Mouse (Mus musculus): Measurements from ENCODE around the gene Dgkq. TPM values are rescaled to one million over a fixed set of nuclear protein-coding genes. Genes with fewer than 3 reads are reported as not detected.

Dgkq gene
- polyA plus RNA-seq, 1 experiment from 2014 or later = 12.5 TPM

DNA sequence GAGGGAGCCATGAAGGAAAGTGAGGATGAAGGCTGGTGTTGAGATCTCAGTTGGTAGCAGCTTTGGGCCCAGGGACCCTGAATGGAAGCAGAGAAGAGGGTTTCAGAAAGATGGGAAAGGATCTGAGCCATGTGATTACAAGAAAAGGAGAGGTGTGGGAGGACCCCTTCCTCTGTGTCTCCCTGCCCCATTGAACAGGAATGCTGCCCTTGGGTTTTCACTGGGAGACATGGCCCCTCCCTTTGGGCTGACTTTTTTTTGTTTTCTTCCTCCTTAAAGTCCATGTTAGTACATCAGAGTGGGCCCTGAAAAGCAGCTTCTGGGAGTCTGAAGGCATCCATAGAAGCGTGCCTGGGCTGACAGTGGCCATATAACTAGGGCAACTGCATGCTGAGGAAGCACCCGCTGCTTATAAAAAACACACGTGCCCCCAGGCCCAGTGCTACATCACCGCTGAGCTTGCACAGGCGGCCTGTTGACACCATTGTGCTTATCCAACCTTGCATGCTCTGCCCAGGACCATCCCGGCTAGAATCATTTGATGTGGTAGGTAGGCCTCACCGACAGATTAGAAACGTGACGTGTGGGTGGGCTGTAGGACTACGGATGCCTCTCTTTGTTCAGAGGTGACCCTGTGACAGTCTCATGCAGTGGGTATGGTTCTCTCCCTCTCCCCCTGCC lies 32.0 kb upstream of the Dgkq start:
- Histone ChIP-seq H3K27ac (replicated peaks) (no peak overlapping the region), H3K4me3 (no peak overlapping the region), H3K4me1 (peaks cover 70% of the 10 kb centered on the region), H3K36me3 (replicated peaks) (peaks cover 68% of the 10 kb centered on the region), H3K9me3 (no peaks in the 10 kb centered on the region), H3K27me3 (replicated peaks; ENCODE audit: low read depth, poor library complexity, severe bottlenecking) (no peaks in the 10 kb centered on the region)
- DNase-seq (ENCODE audit: low spot score) = no peak
- 73% methylated on average over 10 of the region's 10 CpGs for WGBS

DNA sequence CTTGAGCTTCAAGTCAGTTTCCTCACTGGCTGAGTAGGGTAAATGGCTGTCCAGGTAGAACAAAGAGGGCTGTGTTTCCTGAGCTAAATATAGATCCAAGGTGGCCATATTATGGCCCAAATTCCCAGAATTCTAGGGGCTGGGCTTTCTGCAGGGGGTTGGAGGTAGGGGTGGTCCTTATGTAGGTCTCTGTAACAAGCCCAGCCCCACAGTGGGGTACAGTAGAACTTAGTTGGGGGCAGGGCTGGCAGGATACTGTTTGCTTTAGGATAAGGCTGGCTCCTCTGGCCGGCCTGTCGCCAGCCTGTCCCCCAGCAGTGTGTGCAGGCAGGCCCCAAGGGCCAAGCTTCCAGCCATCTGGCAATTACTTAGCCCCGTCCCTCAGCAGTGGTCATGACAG lies 30.9 kb upstream of the Dgkq start:
- Histone ChIP-seq H3K36me3 (replicated peaks) (peaks cover 66% of the 10 kb centered on the region), H3K27ac (replicated peaks) (peak overlapping the region; percentile 52), H3K4me1 (peaks cover 82% of the 10 kb centered on the region), H3K4me3 (no peak overlapping the region), H3K27me3 (replicated peaks; ENCODE audit: low read depth, poor library complexity, severe bottlenecking) (peaks cover 10% of the 10 kb centered on the region; the same call in 1 of the 2 replicates), H3K9me3 (no peaks in the 10 kb centered on the region)
- DNase-seq (ENCODE audit: low spot score) = no peak
- WGBS = 31% methylated on average over 3 of the region's 3 CpGs

DNA sequence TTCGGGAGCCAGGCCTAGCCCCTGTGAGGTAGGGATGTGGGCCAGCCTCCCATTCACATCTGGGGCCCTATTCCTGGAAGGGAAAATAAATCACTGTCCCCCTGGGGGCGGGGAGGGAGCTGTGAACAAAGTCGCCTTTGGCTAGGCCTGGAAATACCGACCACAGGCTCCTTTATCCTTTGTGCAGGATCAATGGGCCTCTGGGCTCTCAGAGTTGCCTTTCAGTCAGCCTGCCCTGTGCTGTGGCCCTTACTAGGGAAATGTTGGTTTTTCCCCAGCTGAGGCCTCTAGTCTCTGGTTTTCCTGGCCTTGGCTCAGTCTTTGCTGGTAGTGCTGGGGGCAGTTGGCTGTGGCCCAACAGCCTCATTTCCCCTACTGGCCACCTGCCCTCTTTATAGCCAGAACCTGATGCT lies 27.9 kb upstream of the Dgkq start:
- 18% methylated on average over 4 of the region's 4 CpGs for WGBS
- H3K4me3 ChIP-seq = peak overlapping the region; percentile 18; the same call in 1 of the 2 replicates
- peaks cover 36% of the 10 kb centered on the region for H3K36me3 ChIP-seq (replicated peaks)
- no peaks in the 10 kb centered on the region for H3K9me3 ChIP-seq
- peaks cover 24% of the 10 kb centered on the region for H3K27me3 ChIP-seq (replicated peaks; ENCODE audit: low read depth, poor library complexity, severe bottlenecking)
- DNase-seq (ENCODE audit: low spot score) = peak; percentile 24
- peaks cover 85% of the 10 kb centered on the region for H3K4me1 ChIP-seq
- H3K27ac ChIP-seq (replicated peaks) = peak overlapping the region; percentile 62

DNA sequence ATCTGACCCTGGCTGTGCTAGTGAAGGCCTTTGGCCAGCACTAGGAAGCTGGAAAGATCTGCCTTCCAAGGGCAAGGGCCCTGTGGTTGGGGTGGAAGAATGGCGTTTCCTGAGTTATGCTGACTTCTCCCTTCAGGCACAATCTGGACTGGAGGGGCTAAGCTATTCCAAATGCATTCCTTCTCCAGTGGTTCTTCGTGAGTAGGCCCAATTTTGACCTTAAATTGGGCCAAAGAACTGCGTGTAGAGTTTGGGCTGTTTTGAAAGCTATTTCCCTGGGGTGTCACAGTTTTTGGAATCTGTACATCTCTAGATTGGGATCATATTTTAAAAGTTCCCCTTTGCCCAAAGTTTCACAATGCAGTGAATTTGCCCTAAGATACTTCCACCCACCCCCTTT lies 27.1 kb upstream of the Dgkq start:
- no peak for DNase-seq (ENCODE audit: low spot score)
- 74% methylated on average over 3 of the region's 3 CpGs for WGBS
- H3K9me3 ChIP-seq = no peaks in the 10 kb centered on the region
- H3K4me3 ChIP-seq = no peak overlapping the region
- H3K36me3 ChIP-seq (replicated peaks) = peaks cover 28% of the 10 kb centered on the region
- H3K4me1 ChIP-seq = peaks cover 88% of the 10 kb centered on the region
- H3K27ac ChIP-seq (replicated peaks) = no peak overlapping the region
- H3K27me3 ChIP-seq (replicated peaks; ENCODE audit: low read depth, poor library complexity, severe bottlenecking) = peaks cover 32% of the 10 kb centered on the region

DNA sequence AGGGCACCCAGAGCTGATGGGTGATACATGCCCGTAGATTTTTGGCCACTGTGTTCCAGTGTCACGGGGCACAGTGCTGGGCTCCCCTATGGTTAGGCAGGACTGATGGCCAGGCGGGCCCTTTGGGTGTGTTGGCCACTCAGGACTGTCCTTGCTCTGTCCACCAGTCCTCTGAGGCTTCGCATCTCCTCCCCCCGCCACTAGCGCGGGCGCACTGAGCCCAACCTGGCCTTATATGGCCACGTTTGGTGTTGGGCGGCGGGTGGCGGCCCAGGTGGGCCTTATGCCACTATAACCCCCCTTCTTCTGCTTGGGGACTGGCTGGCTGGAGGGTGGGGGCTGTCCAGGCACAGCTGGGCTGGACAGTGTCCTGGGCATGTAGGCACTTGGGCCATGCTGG lies 26.4 kb upstream of the Dgkq start:
- DNase-seq (ENCODE audit: low spot score) = no peak
- peak overlapping the region; percentile 88 for H3K4me3 ChIP-seq
- WGBS = 94% methylated on average over 12 of the region's 12 CpGs
- H3K27ac ChIP-seq (replicated peaks) = 0 out of 2 replicates have a peak overlapping the region, but pooled peaks have one; percentile 14
- no peaks in the 10 kb centered on the region for H3K9me3 ChIP-seq
- peaks cover 81% of the 10 kb centered on the region for H3K4me1 ChIP-seq
- H3K36me3 ChIP-seq (replicated peaks) = peaks cover 27% of the 10 kb centered on the region
- H3K27me3 ChIP-seq (replicated peaks; ENCODE audit: low read depth, poor library complexity, severe bottlenecking) = peaks cover 36% of the 10 kb centered on the region

DNA sequence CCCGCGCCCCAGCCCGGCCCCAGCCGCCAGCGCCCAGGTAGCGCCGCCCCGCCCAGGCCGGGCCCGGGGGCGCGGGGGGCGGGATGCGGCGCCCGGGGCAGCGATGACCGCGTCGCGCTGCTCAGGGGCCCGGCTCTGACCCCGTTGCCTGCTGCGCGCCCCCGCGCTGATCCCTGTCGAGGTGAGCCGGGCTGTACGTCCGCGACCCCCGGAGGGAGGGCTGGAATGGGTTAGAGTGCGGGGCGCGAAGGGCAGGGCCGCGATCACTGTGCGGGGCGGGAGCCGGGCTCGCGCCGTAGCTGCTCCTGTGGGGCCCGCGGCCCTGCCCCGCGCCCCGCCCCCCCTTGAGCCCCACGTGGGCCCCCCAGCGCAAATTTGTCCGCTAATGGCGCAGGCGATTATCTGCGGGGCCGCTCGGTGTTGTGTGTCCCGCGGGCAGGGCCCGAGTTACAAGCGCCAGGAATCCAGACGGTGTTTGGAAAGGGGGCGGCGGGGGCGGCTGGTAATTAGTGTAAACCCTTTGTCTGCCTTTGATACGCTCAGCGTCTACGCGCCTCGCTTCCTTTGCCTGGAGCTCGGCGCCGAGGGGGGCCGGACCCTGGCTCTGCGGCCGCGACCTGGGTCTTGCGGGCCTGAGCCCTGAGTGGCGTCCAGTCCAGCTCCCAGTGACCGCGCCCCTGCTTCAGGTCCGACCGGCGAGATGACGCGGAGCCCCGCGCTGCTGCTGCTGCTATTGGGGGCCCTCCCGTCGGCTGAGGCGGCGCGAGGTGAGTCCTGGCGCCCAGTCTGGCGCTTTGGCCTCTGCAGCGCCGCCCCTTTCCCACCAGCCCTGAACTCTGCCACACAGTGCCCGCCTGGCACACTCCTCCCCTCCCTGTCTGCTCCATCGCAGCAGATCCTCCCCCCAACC lies 25.1 kb upstream of the Dgkq start:
- WGBS = under 1% methylated on average over 99 of the region's 99 CpGs
- DNase-seq (ENCODE audit: low spot score) = peak; percentile 68

DNA sequence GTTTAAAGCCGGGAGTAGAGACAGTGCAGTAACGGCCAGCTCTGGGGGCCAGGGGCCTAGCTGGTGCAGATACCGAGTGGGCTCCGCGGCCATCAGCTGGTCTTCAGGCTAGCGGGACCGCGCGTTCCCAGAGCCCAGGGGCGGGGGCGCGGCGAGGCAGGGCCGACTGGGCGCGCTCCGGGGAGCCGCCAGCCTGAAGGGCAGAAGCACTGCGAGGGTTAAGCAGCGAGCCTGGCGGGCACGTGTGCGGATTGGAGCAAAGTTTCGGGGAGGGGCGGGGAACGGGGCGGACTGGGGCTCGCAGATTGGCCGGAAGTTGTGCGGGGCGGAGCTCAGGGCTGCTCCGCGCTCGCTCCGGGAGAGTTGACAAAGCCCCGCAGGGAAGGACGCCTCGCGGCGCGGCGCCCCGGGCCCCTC lies 24.4 kb upstream of the Dgkq start:
- H3K4me1 ChIP-seq = peaks cover 61% of the 10 kb centered on the region
- no peaks in the 10 kb centered on the region for H3K9me3 ChIP-seq
- peak overlapping the region; percentile 92 for H3K27ac ChIP-seq (replicated peaks)
- H3K36me3 ChIP-seq (replicated peaks) = peaks cover 22% of the 10 kb centered on the region
- H3K4me3 ChIP-seq = peak overlapping the region; percentile 88
- 1% methylated on average over 43 of the region's 43 CpGs for WGBS
- peaks cover 36% of the 10 kb centered on the region for H3K27me3 ChIP-seq (replicated peaks; ENCODE audit: low read depth, poor library complexity, severe bottlenecking)
- peak; percentile 97 for DNase-seq (ENCODE audit: low spot score)

More for the DNA sequence above, 25.1 kb upstream of the Dgkq start:
- no peaks in the 10 kb centered on the region for H3K9me3 ChIP-seq
- peak overlapping the region; percentile 92 for H3K27ac ChIP-seq (replicated peaks)
- H3K27me3 ChIP-seq (replicated peaks; ENCODE audit: low read depth, poor library complexity, severe bottlenecking) = peaks cover 36% of the 10 kb centered on the region
- peaks cover 27% of the 10 kb centered on the region for H3K36me3 ChIP-seq (replicated peaks)
- peaks cover 68% of the 10 kb centered on the region for H3K4me1 ChIP-seq
- peak overlapping the region; percentile 88 for H3K4me3 ChIP-seq

DNA sequence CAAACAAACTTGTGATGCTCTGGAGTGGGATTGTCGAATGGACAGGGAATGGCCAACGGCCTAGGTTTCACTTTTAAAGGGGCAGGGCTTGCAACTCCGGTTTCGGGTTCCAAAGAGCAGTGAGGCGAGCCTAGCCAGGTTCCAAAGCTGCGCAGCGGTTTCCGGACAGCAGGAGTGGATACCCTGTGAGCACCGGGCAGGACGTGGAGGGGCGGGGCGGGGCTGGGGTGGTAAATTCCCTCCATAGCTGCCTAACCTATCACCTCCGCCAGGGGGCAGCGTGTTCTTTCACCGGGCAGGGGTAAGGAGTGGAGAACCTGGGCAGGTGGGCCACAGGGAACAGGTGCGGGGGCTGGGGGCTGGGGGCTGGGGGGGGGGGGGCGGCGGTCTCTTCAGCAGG lies 22.8 kb upstream of the Dgkq start, which contains the start of gene Fgfrl1:
TSS of gene Fgfrl1 (plus strand) at position 112 of the 400 bp plus-strand sequence.
- peaks cover 36% of the 10 kb centered on the region for H3K27me3 ChIP-seq (replicated peaks; ENCODE audit: low read depth, poor library complexity, severe bottlenecking)
- H3K27ac ChIP-seq (replicated peaks) = no peak within 1 kb of the TSS
- DNase-seq (ENCODE audit: low spot score) = peak; percentile 79
- 2% methylated on average over 18 of the region's 18 CpGs for WGBS
- H3K36me3 ChIP-seq (replicated peaks) = peaks cover 14% of the 10 kb centered on the region
- H3K4me1 ChIP-seq = peaks cover 45% of the 10 kb centered on the region
- H3K9me3 ChIP-seq = no peaks in the 10 kb centered on the region
- H3K4me3 ChIP-seq = peak within 1 kb of the TSS; percentile 88

DNA sequence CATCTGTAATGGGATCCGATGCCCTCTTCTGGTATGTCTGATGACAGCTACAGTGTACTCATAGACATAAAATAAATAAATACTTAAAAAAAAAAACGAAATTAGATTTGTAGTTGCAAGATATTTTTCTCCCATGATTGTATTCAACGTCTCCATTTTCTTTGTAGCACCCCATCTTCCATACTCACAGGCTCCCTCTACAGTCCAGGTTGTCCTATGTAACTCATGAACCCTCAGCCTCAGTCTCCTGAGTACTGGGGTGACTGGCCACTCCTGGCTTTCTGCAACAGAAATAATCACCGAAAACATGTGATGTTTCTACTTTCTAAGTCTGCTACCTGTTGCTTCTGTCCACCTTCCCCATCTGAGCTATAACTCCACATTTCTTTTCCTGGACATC lies 21.7 kb upstream of the Dgkq start:
- H3K27me3 ChIP-seq (replicated peaks; ENCODE audit: low read depth, poor library complexity, severe bottlenecking) = peaks cover 34% of the 10 kb centered on the region
- H3K4me1 ChIP-seq = peaks cover 34% of the 10 kb centered on the region
- 77% methylated on average over 4 of the region's 4 CpGs for WGBS
- H3K27ac ChIP-seq (replicated peaks) = no peak overlapping the region
- no peak overlapping the region for H3K4me3 ChIP-seq
- no peak for DNase-seq (ENCODE audit: low spot score)
- H3K9me3 ChIP-seq = no peaks in the 10 kb centered on the region
- peaks cover 6% of the 10 kb centered on the region for H3K36me3 ChIP-seq (replicated peaks)

DNA sequence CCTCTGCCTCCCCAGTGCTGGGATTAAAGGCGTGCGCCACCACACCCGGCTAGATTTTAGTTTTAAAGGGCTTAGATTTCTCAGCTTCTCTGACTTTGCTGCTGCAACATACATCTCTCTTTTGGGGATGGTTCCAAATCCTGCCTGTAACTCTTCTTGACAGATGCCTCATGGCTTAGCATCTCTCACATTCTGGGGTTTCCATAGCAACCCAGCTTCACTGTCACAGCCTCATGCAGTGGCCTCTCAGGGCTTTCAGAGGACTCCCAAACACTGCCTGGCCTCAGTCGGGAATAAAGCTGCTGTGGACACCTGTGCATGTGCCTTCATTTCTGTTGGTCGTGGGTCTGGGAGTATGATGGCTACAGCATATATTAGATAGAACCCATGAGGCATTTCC lies 19.6 kb upstream of the Dgkq start:
- no peak overlapping the region for H3K27ac ChIP-seq (replicated peaks)
- WGBS = 79% methylated on average over 5 of the region's 5 CpGs
- H3K27me3 ChIP-seq (replicated peaks; ENCODE audit: low read depth, poor library complexity, severe bottlenecking) = peaks cover 23% of the 10 kb centered on the region
- 0 out of 2 replicates have a peak, but pooled peaks cover 3% of the 10 kb centered on the region for H3K36me3 ChIP-seq (replicated peaks)
- H3K9me3 ChIP-seq = no peaks in the 10 kb centered on the region
- H3K4me1 ChIP-seq = peaks cover 19% of the 10 kb centered on the region
- DNase-seq (ENCODE audit: low spot score) = no peak
- no peak overlapping the region for H3K4me3 ChIP-seq

DNA sequence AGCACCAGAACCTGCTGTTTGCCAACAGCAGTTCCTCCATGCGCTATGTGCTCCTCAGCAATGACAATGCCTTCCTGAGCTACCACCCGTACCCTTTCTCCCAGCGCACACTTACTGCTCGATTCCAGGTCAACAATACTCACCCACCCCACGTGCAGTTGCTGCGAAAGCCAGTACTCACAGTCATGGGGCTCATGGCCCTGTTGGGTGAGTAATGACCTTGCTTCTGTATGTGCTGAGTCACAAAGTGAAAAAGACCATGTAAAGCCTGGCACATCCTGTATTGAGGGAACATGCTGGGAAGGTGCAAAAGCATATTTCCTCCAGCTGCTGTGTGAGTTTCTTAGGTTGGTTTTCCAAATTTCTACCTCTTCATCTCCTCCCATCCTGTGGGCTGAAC lies 11.4 kb upstream of the Dgkq start:
- Histone ChIP-seq H3K27ac (replicated peaks) (no peak overlapping the region), H3K36me3 (replicated peaks) (peaks cover 5% of the 10 kb centered on the region; the same call in 1 of the 2 replicates), H3K9me3 (no peaks in the 10 kb centered on the region), H3K4me3 (no peak overlapping the region), H3K27me3 (replicated peaks; ENCODE audit: low read depth, poor library complexity, severe bottlenecking) (no peaks in the 10 kb centered on the region), H3K4me1 (peaks cover 17% of the 10 kb centered on the region)
- 93% methylated on average over 6 of the region's 6 CpGs for WGBS
- DNase-seq (ENCODE audit: low spot score) = no peak

DNA sequence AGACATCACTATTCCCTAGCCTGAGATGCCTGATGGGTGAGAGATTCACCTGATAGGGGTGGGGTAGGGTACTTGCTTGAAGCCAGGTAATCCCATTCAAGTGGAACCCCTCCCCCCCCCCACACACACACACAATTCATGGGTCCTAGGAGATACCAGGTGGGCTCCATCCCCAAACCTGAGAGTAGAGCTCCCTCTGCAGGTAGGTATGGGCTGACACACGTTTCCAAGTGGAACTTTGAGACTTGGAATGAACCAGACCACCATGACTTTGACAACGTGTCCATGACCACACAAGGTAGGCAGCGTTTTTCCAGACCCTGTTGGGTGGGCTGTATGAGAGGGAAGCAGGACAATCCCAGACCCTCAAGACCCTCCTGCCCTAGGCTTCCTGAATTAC lies 10.4 kb upstream of the Dgkq start:
- H3K27ac ChIP-seq (replicated peaks) = no peak overlapping the region
- H3K27me3 ChIP-seq (replicated peaks; ENCODE audit: low read depth, poor library complexity, severe bottlenecking) = no peaks in the 10 kb centered on the region
- H3K9me3 ChIP-seq = no peaks in the 10 kb centered on the region
- 49% methylated on average over 3 of the region's 3 CpGs for WGBS
- peaks cover 4% of the 10 kb centered on the region; the same call in 1 of the 2 replicates for H3K36me3 ChIP-seq (replicated peaks)
- DNase-seq (ENCODE audit: low spot score) = no peak
- no peak overlapping the region for H3K4me3 ChIP-seq
- H3K4me1 ChIP-seq = peaks cover 17% of the 10 kb centered on the region

Measured in embryonic facial prominence, embryonic 10.5 days (tissue).